Mouse (Mus musculus) heart, postnatal 25 days (tissue): ENCODE measurements around the gene 4933427D14Rik. TPM values are rescaled to one million over a fixed set of nuclear protein-coding genes. Genes with fewer than 3 reads are reported as not detected.

ENCODE experiments used
- DNase-seq: peaks from one replicate; pipeline ENCODE4 v3.0.0; 2022; ENCODE audit warnings: low spot score
- intact Hi-C: fragments of 180-260 bp; cut with DNase I; formaldehyde crosslinking; loops from one replicate; pipeline ENCODE4 v1.15.1; 2025
- total RNA-seq, 2 experiments: library from RNA; stranded (reverse); gene quantifications; 2 replicates each; pipeline ENCODE4 v1.2.3; 2021

The 4933427D14Rik gene
- total RNA-seq, 2 experiments from 2014 or later = 2.5 to 3.3 TPM

GRCm38 (mm10) chr11:72151120-72151519 lies 56.1 kb downstream of the 4933427D14Rik start:
- intact Hi-C loops = no loop called here
- no peak for DNase-seq

GRCm38 (mm10) chr11:72147910-72148309 lies 59.3 kb downstream of the 4933427D14Rik start:
- intact Hi-C loops = loop anchor here (2.0 to 5.0 kb wide), 2 partner anchors 81 to 95 kb away; no protein-coding TSS in a partner anchor
- no peak for DNase-seq

GRCm38 (mm10) chr11:72145877-72146248 lies 61.4 kb downstream of the 4933427D14Rik start:
- no peak for DNase-seq
- intact Hi-C loops = loop anchor here (2.0 to 5.0 kb wide), 2 partner anchors 79 to 93 kb away; no protein-coding TSS in a partner anchor

GRCm38 (mm10) chr11:72145182-72145876 lies 61.9 kb downstream of the 4933427D14Rik start:
- intact Hi-C loops = loop anchor here (5.0 kb wide), 1 partner anchor 78 kb away; no protein-coding TSS in a partner anchor
- no peak for DNase-seq

- DNase-seq = no peak
- intact Hi-C loops = no loop called here
Observed at GRCm38 (mm10) chr11:72142889-72143288, 64.4 kb downstream of the 4933427D14Rik start.

GRCm38 (mm10) chr11:72140198-72140597 lies 67.1 kb downstream of the 4933427D14Rik start:
- intact Hi-C loops = no loop called here
- DNase-seq = no peak

GRCm38 (mm10) chr11:72136231-72136982 lies 70.9 kb downstream of the 4933427D14Rik start:
- intact Hi-C loops = no loop called here

GRCm38 (mm10) chr11:72135383-72136158 lies 71.7 kb downstream of the 4933427D14Rik start, which contains the start of gene Pitpnm3:
Gene Pitpnm3 (minus strand): TSS chr11:72135778.
- DNase-seq = no peak
- intact Hi-C loops = no loop called here

More at GRCm38 (mm10) chr11:72136231-72136982, 70.9 kb downstream of the 4933427D14Rik start:
- DNase-seq = no peak

GRCm38 (mm10) chr11:72134536-72135382 lies 72.5 kb downstream of the 4933427D14Rik start:
- no peak for DNase-seq
- intact Hi-C loops = no loop called here

- no peak for DNase-seq
- intact Hi-C loops = no loop called here
Observed at GRCm38 (mm10) chr11:72133075-72133474, 74.2 kb downstream of the 4933427D14Rik start.

GRCm38 (mm10) chr11:72132266-72132665 lies 75.0 kb downstream of the 4933427D14Rik start:
- intact Hi-C loops = no loop called here
- peak; percentile 42 for DNase-seq

- DNase-seq = no peak
- intact Hi-C loops = no loop called here
Observed at GRCm38 (mm10) chr11:72131697-72132096, 75.6 kb downstream of the 4933427D14Rik start.

- intact Hi-C loops = no loop called here
- no peak for DNase-seq
Observed at GRCm38 (mm10) chr11:72130905-72131304, 76.4 kb downstream of the 4933427D14Rik start.

- no peak for DNase-seq
- intact Hi-C loops = no loop called here
Observed at GRCm38 (mm10) chr11:72130472-72130871, 76.8 kb downstream of the 4933427D14Rik start.

- intact Hi-C loops = no loop called here
- peak; percentile 37 for DNase-seq
Observed at GRCm38 (mm10) chr11:72130021-72130420, 77.2 kb downstream of the 4933427D14Rik start.

- no peak for DNase-seq
- intact Hi-C loops = no loop called here
Observed at GRCm38 (mm10) chr11:72129032-72129894, 78.0 kb downstream of the 4933427D14Rik start.

GRCm38 (mm10) chr11:72127450-72128189 lies 79.6 kb downstream of the 4933427D14Rik start:
- intact Hi-C loops = no loop called here

GRCm38 (mm10) chr11:72125781-72126180 lies 81.5 kb downstream of the 4933427D14Rik start:
- intact Hi-C loops = no loop called here
- DNase-seq = no peak

More at GRCm38 (mm10) chr11:72127450-72128189, 79.6 kb downstream of the 4933427D14Rik start:
- DNase-seq = no peak
